Mouse (Mus musculus) hindbrain, postnatal 0 days (tissue): ENCODE data around the gene Diaph3. TPM values are rescaled to one million over a fixed set of nuclear protein-coding genes. Genes with fewer than 3 reads are reported as not detected.
A peak's percentile ranks its signal among the peaks of the same experiment; 100 is the strongest.

Experiments used
- ATAC-seq: fragments of 200-750 bp; cut with Nextera tagmentation; 2 replicates; pipeline ENCODE4 v1.8.0; 2017; ENCODE audit warnings: mild to moderate bottlenecking, moderate TSS enrichment, moderate library complexity
- DNase-seq: peaks from one replicate; pipeline ENCODE4 v3.0.0-alpha.2; 2015; ENCODE audit warnings: low spot score
- H3K27ac ChIP-seq: fragments of 300-500 bp; sonication (generic); 2 replicates; pipeline ENCODE4 v1.5.1; 2014; ENCODE audit warnings: mild to moderate bottlenecking
- H3K27me3 ChIP-seq: fragments of 300-500 bp; sonication (generic); 2 replicates; pipeline ENCODE4 v1.6.1; 2014; ENCODE audit warnings: low read length, mixed read lengths; ENCODE audit not compliant: insufficient read depth
- H3K36me3 ChIP-seq: fragments of 300-500 bp; sonication (generic); 2 replicates; pipeline ENCODE4 v1.6.1; 2014; ENCODE audit warnings: low read length, mixed read lengths; ENCODE audit not compliant: insufficient read depth
- H3K4me1 ChIP-seq: fragments of 300-500 bp; sonication (generic); 2 replicates; pipeline ENCODE4 v1.6.1; 2014; ENCODE audit warnings: antibody characterized with exemption, low read length, mixed read lengths; ENCODE audit not compliant: insufficient read depth
- H3K4me2 ChIP-seq: fragments of 300-500 bp; sonication (generic); 2 replicates; pipeline ENCODE4 v1.6.1; 2014; ENCODE audit warnings: low read depth, mild to moderate bottlenecking, low read length, moderate library complexity, mixed read lengths
- H3K4me3 ChIP-seq: fragments of 300-500 bp; sonication (generic); 2 replicates; pipeline ENCODE4 v1.5.1; 2014; ENCODE audit warnings: low read length
- H3K9ac ChIP-seq: fragments of 300-500 bp; sonication (generic); replicated peaks from 2 replicates; pipeline ENCODE4 v1.6.1; 2014; ENCODE audit warnings: mild to moderate bottlenecking, low read length, moderate library complexity, mixed read lengths
- H3K9me3 ChIP-seq: fragments of 300-500 bp; sonication (generic); 2 replicates; pipeline ENCODE4 v1.6.1; 2016; ENCODE audit warnings: low read length, mixed read lengths
- CTCF ChIP-seq: IDR thresholded peaks from 2 replicates; pipeline ENCODE4 v1.5.1; 2016; ENCODE audit warnings: antibody characterized with exemption, control low read depth, low read depth
- WGBS: fragments of 180-500 bp; shearing (Covaris S2); extraction: QIAGEN DNeasy Blood & Tissue Kit; methylation state at CpG from one replicate; pipeline ENCODE4 v1.1.7; 2014; 5-methylcytosine and 5-hydroxymethylcytosine counted together
- polyA plus RNA-seq: library from polyadenylated mRNA; unstranded; fragments of >200 nt; fragmentation: Nextera tagmentation; extraction: Ambion mirVana; gene quantifications from 2 replicates; pipeline ENCODE4 v1.2.1, GENCODE M21; 2015
- total RNA-seq: library from RNA; depleted of rRNA; stranded (reverse); fragments of >200 nt; gene quantifications from 2 replicates; pipeline ENCODE4 v1.2.3, GENCODE M21; 2014

Diaph3 gene
- total and polyA plus RNA-seq, 2 experiments from 2014 or later, result 1.1 to 5.1 TPM

GRCm38 (mm10) chr14:86867143-86867542 lies 273.9 kb downstream of the Diaph3 start:
- no peaks in the 10 kb centered on the region for H3K4me1 ChIP-seq
- H3K27me3 ChIP-seq, result no peaks in the 10 kb centered on the region
- no peak overlapping the region for H3K4me3 ChIP-seq
- no peaks in the 10 kb centered on the region for H3K9me3 ChIP-seq
- 47% methylated on average over 3 of the region's 3 CpGs for WGBS
- H3K27ac ChIP-seq, result no peak overlapping the region
- peak overlapping the region; percentile 22; the same call in 1 of the 2 replicates for H3K4me2 ChIP-seq
- H3K36me3 ChIP-seq, result no peaks in the 10 kb centered on the region
- H3K9ac ChIP-seq, result no peak overlapping the region
- TF ChIP-seq CTCF, result no peak
- peak; percentile 69 for DNase-seq
- peak; percentile 90 for ATAC-seq

- Histone ChIP-seq H3K27ac (no peak overlapping the region), H3K9me3 (no peaks in the 10 kb centered on the region), H3K36me3 (no peaks in the 10 kb centered on the region), H3K9ac (no peak overlapping the region), H3K4me3 (no peak overlapping the region), H3K4me1 (no peaks in the 10 kb centered on the region), H3K4me2 (no peak overlapping the region), H3K27me3 (no peaks in the 10 kb centered on the region)
- DNase-seq (no peak), ATAC-seq (no peak)
- TF ChIP-seq CTCF, result no peak
- WGBS, result 94% methylated on average over 3 of the region's 3 CpGs
Observed at GRCm38 (mm10) chr14:86864053-86864452, 277.0 kb downstream of the Diaph3 start.

- H3K27me3 ChIP-seq, result no peaks in the 10 kb centered on the region
- no peak overlapping the region for H3K27ac ChIP-seq
- no peaks in the 10 kb centered on the region for H3K36me3 ChIP-seq
- H3K9ac ChIP-seq, result no peak overlapping the region
- no peak overlapping the region for H3K4me2 ChIP-seq
- H3K4me3 ChIP-seq, result no peak overlapping the region
- ATAC-seq, result no peak
- WGBS, result 73% methylated on average over 11 of the region's 11 CpGs
- H3K9me3 ChIP-seq, result no peaks in the 10 kb centered on the region
- TF ChIP-seq CTCF, result no peak
- DNase-seq, result no peak
- H3K4me1 ChIP-seq, result no peaks in the 10 kb centered on the region
Observed at GRCm38 (mm10) chr14:86861277-86861946, 279.6 kb downstream of the Diaph3 start.

DNA sequence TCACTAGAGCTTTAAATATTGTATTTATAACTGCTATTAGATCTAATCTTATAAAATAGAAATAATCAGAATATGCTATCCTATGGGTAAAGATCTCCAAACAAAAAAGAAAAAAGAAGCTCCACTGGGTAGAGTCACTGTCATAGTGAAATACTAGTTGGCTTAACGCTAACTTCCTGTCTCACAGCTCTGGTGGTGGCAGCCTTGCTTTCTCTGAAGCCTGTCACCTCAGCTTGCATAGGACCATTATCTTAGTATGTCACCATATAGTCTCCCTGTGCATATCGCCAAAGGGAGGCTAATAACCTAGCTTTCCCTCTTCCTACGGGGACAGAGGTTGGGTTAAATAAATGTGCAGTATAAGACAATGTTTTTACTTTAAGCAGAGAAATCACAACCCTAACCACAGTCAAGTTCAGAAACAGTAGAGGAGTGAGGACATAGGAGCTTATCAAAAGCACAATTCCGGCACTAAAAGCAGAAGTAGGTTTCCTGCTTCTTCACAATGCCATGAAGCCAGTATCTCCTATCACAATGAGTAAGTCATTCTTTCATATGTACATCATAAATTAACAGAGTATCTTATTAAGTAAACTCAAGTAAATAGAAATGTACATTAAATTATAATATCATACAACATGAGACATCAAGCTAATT lies 293.8 kb downstream of the Diaph3 start:
- H3K4me2 ChIP-seq, result no peak overlapping the region
- 92% methylated on average over 4 of the region's 4 CpGs for WGBS
- no peak overlapping the region for H3K9ac ChIP-seq
- ATAC-seq, result no peak
- no peaks in the 10 kb centered on the region for H3K9me3 ChIP-seq
- TF ChIP-seq CTCF, result no peak
- no peak overlapping the region for H3K27ac ChIP-seq
- H3K27me3 ChIP-seq, result no peaks in the 10 kb centered on the region
- no peaks in the 10 kb centered on the region for H3K4me1 ChIP-seq
- no peak for DNase-seq
- H3K4me3 ChIP-seq, result no peak overlapping the region
- no peaks in the 10 kb centered on the region for H3K36me3 ChIP-seq

DNA sequence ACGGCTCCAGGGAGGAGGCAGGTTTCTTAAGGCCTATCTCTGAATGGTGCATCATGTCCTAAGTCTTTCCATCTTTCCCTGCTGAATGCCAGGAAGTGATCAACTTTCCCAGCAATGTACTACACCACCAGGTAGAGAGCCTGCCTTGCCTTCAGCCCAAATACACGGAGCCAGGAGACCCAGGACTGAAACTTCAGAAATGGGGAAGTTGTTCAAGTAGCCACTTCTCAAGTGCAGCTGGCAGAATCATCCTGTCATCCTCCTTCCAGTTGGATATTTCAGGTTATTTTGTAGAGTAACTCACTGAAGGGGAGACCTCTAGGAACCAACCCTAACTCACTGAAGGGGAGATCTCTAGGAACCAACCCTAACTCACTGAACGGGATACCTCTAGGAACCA lies 297.0 kb downstream of the Diaph3 start:
- 92% methylated on average over 3 of the region's 3 CpGs for WGBS
- no peak overlapping the region for H3K9ac ChIP-seq
- no peaks in the 10 kb centered on the region for H3K36me3 ChIP-seq
- H3K27ac ChIP-seq, result no peak overlapping the region
- ATAC-seq (no peak), DNase-seq (no peak)
- H3K4me1 ChIP-seq, result no peaks in the 10 kb centered on the region
- no peak overlapping the region for H3K4me2 ChIP-seq
- no peak for TF ChIP-seq CTCF
- no peak overlapping the region for H3K4me3 ChIP-seq
- H3K9me3 ChIP-seq, result no peaks in the 10 kb centered on the region
- no peaks in the 10 kb centered on the region for H3K27me3 ChIP-seq

GRCm38 (mm10) chr14:86837642-86838041 lies 303.4 kb downstream of the Diaph3 start:
- H3K4me2 ChIP-seq, result no peak overlapping the region
- no peak for DNase-seq
- H3K27me3 ChIP-seq, result no peaks in the 10 kb centered on the region
- H3K4me1 ChIP-seq, result no peaks in the 10 kb centered on the region
- no peak overlapping the region for H3K27ac ChIP-seq
- ATAC-seq, result no peak
- no peak overlapping the region for H3K4me3 ChIP-seq
- H3K9me3 ChIP-seq, result no peaks in the 10 kb centered on the region
- no peak overlapping the region for H3K9ac ChIP-seq
- no peaks in the 10 kb centered on the region for H3K36me3 ChIP-seq
- 60% methylated on average over 2 of the region's 2 CpGs for WGBS
- TF ChIP-seq CTCF, result no peak

DNA sequence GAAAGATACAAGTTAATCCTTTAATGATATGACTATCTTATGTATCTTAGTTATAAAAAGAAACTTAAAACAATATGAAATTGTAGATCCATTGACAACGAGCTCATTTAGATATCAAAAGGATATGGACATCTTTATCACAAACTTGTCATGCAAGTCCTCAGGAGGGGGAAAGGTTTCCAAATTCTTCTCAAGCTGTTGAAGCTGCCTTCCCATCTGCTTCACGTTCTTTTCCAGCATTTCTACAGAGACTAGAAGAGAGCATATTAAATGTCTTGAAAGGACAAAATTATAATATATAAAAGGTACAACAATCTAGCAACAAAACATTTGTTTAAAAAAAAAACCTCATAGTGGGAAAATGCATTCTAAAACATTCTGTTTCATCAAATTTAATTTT lies 306.2 kb downstream of the Diaph3 start:
- no peak overlapping the region for H3K9ac ChIP-seq

More for the DNA sequence above, 306.2 kb downstream of the Diaph3 start:
- no peaks in the 10 kb centered on the region for H3K36me3 ChIP-seq
- no peaks in the 10 kb centered on the region for H3K4me1 ChIP-seq
- TF ChIP-seq CTCF, result no peak
- H3K4me3 ChIP-seq, result no peak overlapping the region
- no peaks in the 10 kb centered on the region for H3K27me3 ChIP-seq
- H3K27ac ChIP-seq, result no peak overlapping the region
- no peak for ATAC-seq
- no peak overlapping the region for H3K4me2 ChIP-seq
- DNase-seq, result no peak
- WGBS, result 89% methylated on average over 2 of the region's 2 CpGs
- H3K9me3 ChIP-seq, result no peaks in the 10 kb centered on the region
